Comparison of ENCODE assay signal across 36 mouse cellular contexts in the genomic region with DNA sequence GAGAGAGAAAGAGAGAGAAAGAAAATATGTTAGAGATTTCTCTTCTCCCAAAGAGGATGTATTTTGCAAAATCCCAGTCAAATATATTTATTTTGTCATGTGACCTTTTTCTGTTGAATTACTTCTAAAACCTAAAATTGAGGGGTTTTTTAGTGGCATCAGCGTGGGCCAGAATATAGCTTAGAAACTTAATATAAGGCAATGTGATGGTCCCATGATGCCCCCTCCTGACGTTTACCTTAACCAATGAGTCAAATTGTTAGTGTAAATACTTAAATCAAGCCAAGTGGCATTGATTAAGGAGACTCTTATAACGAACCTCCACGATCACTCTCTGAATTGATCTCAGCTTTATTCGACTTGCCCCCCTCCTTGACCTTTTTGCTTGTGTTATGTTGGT. TPM values are rescaled to one million over a fixed set of nuclear protein-coding genes. Genes with fewer than 3 reads are reported as not detected.
"Had no signal": no experiment of that assay in that cellular context is flagged by ENCODE, and none has a peak within 500 bp of the region (broad histone marks: within the 10 kb centered on the region; RNA-seq: fewer than 3 reads in every experiment).

No protein-coding gene starts in this region.

- H3K9me3 ChIP-seq: embryonic facial prominence, embryonic 10.5 days; embryonic facial prominence, embryonic 12.5 days; embryonic facial prominence, embryonic 13.5 days; embryonic facial prominence, embryonic 15.5 days; forebrain, embryonic 10.5 days; forebrain, embryonic 12.5 days; forebrain, embryonic 13.5 days; forebrain, embryonic 15.5 days had no signal

- H3K36me3 ChIP-seq: embryonic facial prominence, embryonic 10.5 days; embryonic facial prominence, embryonic 12.5 days; embryonic facial prominence, embryonic 13.5 days; embryonic facial prominence, embryonic 15.5 days; forebrain, embryonic 10.5 days; forebrain, embryonic 12.5 days had no signal

- H3K4me3 ChIP-seq: embryonic facial prominence, embryonic 10.5 days; embryonic facial prominence, embryonic 12.5 days; embryonic facial prominence, embryonic 13.5 days; embryonic facial prominence, embryonic 15.5 days; erythroblast, embryonic 14.5 days; forebrain, embryonic 10.5 days; forebrain, embryonic 12.5 days; forebrain, embryonic 13.5 days; forebrain, embryonic 15.5 days; gastrocnemius, adult 2 months; heart, adult 2 months had no signal

- DNase-seq: cerebellum, adult 2 months; cerebellum, adult 8-10 months; cerebellum, adult 9-10 months; cerebellum, adult 9-11 months; cerebellum, postnatal 10 days; cerebellum, postnatal 14 days; cerebellum, postnatal 25 days; cerebellum, postnatal 36 days; embryo, embryonic 11 days; forebrain, postnatal 0 days; gastrocnemius, adult 2 months; gastrocnemius, postnatal 10 days; gastrocnemius, postnatal 14 days; gastrocnemius, postnatal 25 days; gastrocnemius, postnatal 36 days; heart, adult 18-20 months; heart, adult 2 months had no signal

- H3K27me3 ChIP-seq: embryonic facial prominence, embryonic 12.5 days; embryonic facial prominence, embryonic 15.5 days had no signal

- H3K9ac ChIP-seq: embryonic facial prominence, embryonic 12.5 days; embryonic facial prominence, embryonic 13.5 days; embryonic facial prominence, embryonic 15.5 days; forebrain, embryonic 12.5 days; forebrain, embryonic 13.5 days; forebrain, embryonic 15.5 days; forebrain, postnatal 0 days had no signal

- H3K27ac ChIP-seq: embryonic facial prominence, embryonic 10.5 days; embryonic facial prominence, embryonic 12.5 days; embryonic facial prominence, embryonic 13.5 days; embryonic facial prominence, embryonic 15.5 days; forebrain, embryonic 10.5 days; forebrain, embryonic 12.5 days; forebrain, embryonic 13.5 days; forebrain, embryonic 15.5 days; gastrocnemius, adult 2 months; heart, adult 2 months had no signal

- H3K4me2 ChIP-seq: embryonic facial prominence, embryonic 12.5 days; embryonic facial prominence, embryonic 13.5 days; embryonic facial prominence, embryonic 15.5 days; forebrain, embryonic 12.5 days; forebrain, embryonic 13.5 days; forebrain, embryonic 15.5 days had no signal

- ATAC-seq: forebrain, embryonic 13.5 days; forebrain, embryonic 14.5 days; forebrain, embryonic 15.5 days; forebrain, embryonic 16.5 days; forebrain, postnatal 0 days had no signal

RNA-seq across cellular contexts. Expression of a gene that starts 4.2 kb away (rescaled TPM):
- total RNA-seq: gastrocnemius, adult 18-20 months; gastrocnemius, adult 2 months; gastrocnemius, adult 8-10 months; gastrocnemius, postnatal 10 days; gastrocnemius, postnatal 14 days; gastrocnemius, postnatal 25 days; heart, adult 18-20 months; heart, adult 2 months had no signal
- polyA plus RNA-seq: erythroblast, embryonic 14.5 days had no signal

RNA-seq across cellular contexts. Expression of a gene that starts 52.5 kb away (rescaled TPM):
- total RNA-seq: common myeloid progenitor, adult 5-6 weeks; gastrocnemius, adult 18-20 months; gastrocnemius, adult 2 months; gastrocnemius, adult 8-10 months; gastrocnemius, postnatal 10 days; gastrocnemius, postnatal 14 days; gastrocnemius, postnatal 25 days; gastrocnemius, postnatal 36 days; gastrocnemius, postnatal 4 days; granulocyte monocyte progenitor cell, adult 5-6 weeks; heart, adult 18-20 months; heart, adult 2 months had no signal
- polyA plus RNA-seq: embryonic facial prominence, embryonic 13.5 days; embryonic facial prominence, embryonic 14.5 days; embryonic facial prominence, embryonic 15.5 days; erythroblast, embryonic 14.5 days; forebrain, embryonic 10.5 days; forebrain, embryonic 11.5 days; forebrain, embryonic 12.5 days; forebrain, embryonic 14.5 days; forebrain, embryonic 15.5 days; forebrain, postnatal 0 days; gonadal fat pad, adult 2 months; heart, adult 2 months had no signal
